Mouse (Mus musculus) effector memory CD4-positive, alpha-beta T cell, adult 5 months (primary cell): ENCODE results near the gene Pygl. TPM values are rescaled to one million over a fixed set of nuclear protein-coding genes. Genes with fewer than 3 reads are reported as not detected.

Experiments used
- polyA plus RNA-seq: library from polyadenylated mRNA; unstranded; fragments of 100-300 nt; shearing (Covaris generic); gene quantifications from one replicate; pipeline ENCODE4 v1.2.1, GENCODE M21; 2017

Pygl gene
- polyA plus RNA-seq = 1.1 TPM

GRCm38 (mm10) chr12:70231294-70231693, at the start of gene Pygl:
Gene Pygl, minus strand, starts transcription at chr12:70231488.

GRCm38 (mm10) chr12:70153842-70154241, 77.4 kb downstream of the Pygl start, which contains the start of gene Abhd12b:
Gene Abhd12b, plus strand, starts transcription at chr12:70154142.

Other genes with a start within 250 kb of the Pygl start
- gene Sav1, start 244.5 kb downstream of the Pygl start, polyA plus RNA-seq = 5.9 TPM
- gene Nin, start 117.8 kb downstream of the Pygl start, polyA plus RNA-seq = 40.1 TPM
- not detected for gene Abhd12b, start 77.3 kb downstream of the Pygl start, polyA plus RNA-seq
- 0.14 TPM for gene Trim9, start 116.1 kb upstream of the Pygl start, polyA plus RNA-seq
- 102 TPM for gene Tmx1, start 221.6 kb upstream of the Pygl start, polyA plus RNA-seq